Mouse (Mus musculus) neural tube, embryonic 13.5 days (tissue): Measurements from ENCODE around the gene Pym1. TPM values are rescaled to one million over a fixed set of nuclear protein-coding genes. Genes with fewer than 3 reads are reported as not detected.

Source experiments
- ATAC-seq: fragments of 200-750 bp; cut with Nextera tagmentation; 2 replicates; pipeline ENCODE4 v1.8.0; 2017; ENCODE audit warnings: low read depth, mild to moderate bottlenecking, moderate TSS enrichment, moderate library complexity
- H3K27ac ChIP-seq: fragments of 300-500 bp; sonication (generic); replicated peaks from 2 replicates; pipeline ENCODE4 v1.5.1; 2015; ENCODE audit warnings: moderate library complexity, mild to moderate bottlenecking, inconsistent platforms
- H3K27me3 ChIP-seq: fragments of 300-500 bp; sonication (generic); 2 replicates; pipeline ENCODE4 v1.6.1; 2015; ENCODE audit warnings: mild to moderate bottlenecking, inconsistent platforms
- H3K36me3 ChIP-seq: fragments of 300-500 bp; sonication (generic); 2 replicates; pipeline ENCODE4 v1.6.1; 2015; ENCODE audit warnings: mild to moderate bottlenecking, inconsistent platforms
- H3K4me1 ChIP-seq: fragments of 300-500 bp; sonication (generic); replicated peaks from 2 replicates; pipeline ENCODE4 v1.6.1; 2015; ENCODE audit warnings: inconsistent platforms
- H3K4me2 ChIP-seq: fragments of 300-500 bp; sonication (generic); 2 replicates; pipeline ENCODE4 v1.6.1; 2015; ENCODE audit warnings: inconsistent platforms, mild to moderate bottlenecking, moderate library complexity
- H3K4me3 ChIP-seq: fragments of 300-500 bp; sonication (generic); 2 replicates; pipeline ENCODE4 v1.5.1; 2015; ENCODE audit warnings: mild to moderate bottlenecking, inconsistent platforms
- H3K9ac ChIP-seq: fragments of 300-500 bp; sonication (generic); 2 replicates; pipeline ENCODE4 v1.6.1; 2015; ENCODE audit warnings: moderate library complexity, mild to moderate bottlenecking, inconsistent platforms
- H3K9me3 ChIP-seq: fragments of 300-500 bp; sonication (generic); 2 replicates; pipeline ENCODE4 v1.6.1; 2016; ENCODE audit warnings: inconsistent platforms
- WGBS: fragments of 180-500 bp; shearing (Covaris S2); methylation state at CpG from one replicate; pipeline ENCODE4 v1.1.7; 2015; 5-methylcytosine and 5-hydroxymethylcytosine counted together
- polyA plus RNA-seq: library from polyadenylated mRNA; unstranded; fragments of >200 nt; fragmentation: Nextera tagmentation; extraction: Ambion mirVana; gene quantifications from 2 replicates; pipeline ENCODE4 v1.2.1, GENCODE M21; 2015

Gene Pym1
- polyA plus RNA-seq, 1 experiment from 2014 or later: 46.6 TPM

DNA sequence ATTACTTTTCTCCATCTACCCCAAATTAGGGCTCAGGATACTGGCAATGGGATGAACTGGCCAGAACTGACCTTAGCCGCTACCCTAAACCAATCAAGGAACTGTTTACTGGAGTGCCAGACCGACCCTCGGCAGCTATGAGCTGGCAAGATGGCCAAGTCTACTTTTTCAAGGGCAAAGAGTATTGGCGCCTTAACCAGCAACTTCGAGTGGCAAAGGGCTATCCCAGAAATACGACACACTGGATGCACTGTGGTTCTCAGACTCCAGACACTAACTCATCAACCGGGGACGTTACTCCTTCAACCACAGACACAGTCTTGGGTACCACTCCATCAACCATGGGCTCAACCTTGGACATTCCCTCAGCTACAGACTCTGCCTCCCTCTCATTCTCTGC is 51.0 kb downstream of the Pym1 start:
- Histone ChIP-seq H3K9ac (no peak overlapping the region), H3K4me3 (no peak overlapping the region), H3K9me3 (no peaks in the 10 kb centered on the region), H3K4me1 (peaks cover 20% of the 10 kb centered on the region), H3K27ac (no peak overlapping the region), H3K27me3 (no peaks in the 10 kb centered on the region), H3K36me3 (peaks cover 44% of the 10 kb centered on the region), H3K4me2 (no peak overlapping the region)
- no peak for ATAC-seq
- 91% methylated on average over 8 of the region's 8 CpGs for WGBS

- H3K4me3 ChIP-seq: no peak overlapping the region
- ATAC-seq: no peak
- 0 out of 2 replicates have a peak overlapping the region, but pooled peaks have one; percentile 78 for H3K4me2 ChIP-seq
- no peak overlapping the region for H3K27ac ChIP-seq
- no peaks in the 10 kb centered on the region for H3K9me3 ChIP-seq
- 0 out of 2 replicates have a peak overlapping the region, but pooled peaks have one; percentile 92 for H3K9ac ChIP-seq
- H3K27me3 ChIP-seq: no peaks in the 10 kb centered on the region
- H3K36me3 ChIP-seq: peaks cover 51% of the 10 kb centered on the region
- peaks cover 35% of the 10 kb centered on the region for H3K4me1 ChIP-seq
- 90% methylated on average over 16 of the region's 16 CpGs for WGBS
Observed at GRCm38 (mm10) chr10:128801981-128802495, 54.3 kb downstream of the Pym1 start.

- peak overlapping the region; percentile 98; the same call in 1 of the 2 replicates for H3K27ac ChIP-seq
- peaks cover 51% of the 10 kb centered on the region for H3K36me3 ChIP-seq
- H3K4me2 ChIP-seq: peak overlapping the region; percentile 78
- peak overlapping the region; percentile 86 for H3K4me3 ChIP-seq
- H3K9me3 ChIP-seq: no peaks in the 10 kb centered on the region
- WGBS: 58% methylated on average over 4 of the region's 4 CpGs
- H3K4me1 ChIP-seq: peaks cover 44% of the 10 kb centered on the region
- no peak for ATAC-seq
- peak overlapping the region; percentile 92 for H3K9ac ChIP-seq
- H3K27me3 ChIP-seq: no peaks in the 10 kb centered on the region
Observed at GRCm38 (mm10) chr10:128802956-128803355, 55.3 kb downstream of the Pym1 start.

DNA sequence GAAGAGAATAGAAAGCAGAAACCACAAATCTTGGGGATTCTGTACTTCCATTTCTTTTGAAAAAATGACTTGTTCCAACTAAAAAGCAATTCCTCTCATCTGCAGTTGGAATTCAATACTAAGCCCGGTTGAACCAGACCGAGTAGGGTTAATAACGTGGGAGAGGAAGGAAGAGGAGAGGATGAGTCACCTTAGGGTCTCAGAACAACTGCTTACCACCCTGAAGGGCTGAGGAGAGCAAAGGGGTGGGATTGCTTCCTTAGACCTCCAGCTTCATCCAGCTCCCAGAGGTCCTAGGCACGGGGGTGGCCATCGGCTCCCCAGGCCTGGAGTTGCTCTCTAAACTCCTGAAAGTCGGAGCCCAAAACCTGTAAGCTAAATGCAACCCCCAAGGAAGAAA is 55.7 kb downstream of the Pym1 start:
- H3K9me3 ChIP-seq: no peaks in the 10 kb centered on the region
- 24% methylated on average over 6 of the region's 6 CpGs for WGBS

GRCm38 (mm10) chr10:128803771-128804270 is 56.1 kb downstream of the Pym1 start, which contains the start of gene Dnajc14:
Dnajc14 (plus strand) TSS chr10:128804062.
- Histone ChIP-seq H3K9me3 (no peaks in the 10 kb centered on the region), H3K36me3 (peaks cover 50% of the 10 kb centered on the region), H3K27me3 (no peaks in the 10 kb centered on the region), H3K9ac (peak within 1 kb of the TSS; percentile 92), H3K4me2 (peak within 1 kb of the TSS; percentile 78), H3K4me3 (peak within 1 kb of the TSS; percentile 86), H3K4me1 (peaks cover 53% of the 10 kb centered on the region), H3K27ac (peak within 1 kb of the TSS; percentile 98)
- WGBS: under 1% methylated on average over 14 of the region's 14 CpGs
- ATAC-seq: peak; percentile 8

More for the DNA sequence above, 55.7 kb downstream of the Pym1 start:
- H3K36me3 ChIP-seq: peaks cover 51% of the 10 kb centered on the region
- H3K27ac ChIP-seq: peak overlapping the region; percentile 98
- H3K27me3 ChIP-seq: no peaks in the 10 kb centered on the region
- ATAC-seq: no peak
- H3K4me2 ChIP-seq: peak overlapping the region; percentile 78
- peaks cover 48% of the 10 kb centered on the region for H3K4me1 ChIP-seq
- H3K4me3 ChIP-seq: peak overlapping the region; percentile 86
- H3K9ac ChIP-seq: peak overlapping the region; percentile 92

DNA sequence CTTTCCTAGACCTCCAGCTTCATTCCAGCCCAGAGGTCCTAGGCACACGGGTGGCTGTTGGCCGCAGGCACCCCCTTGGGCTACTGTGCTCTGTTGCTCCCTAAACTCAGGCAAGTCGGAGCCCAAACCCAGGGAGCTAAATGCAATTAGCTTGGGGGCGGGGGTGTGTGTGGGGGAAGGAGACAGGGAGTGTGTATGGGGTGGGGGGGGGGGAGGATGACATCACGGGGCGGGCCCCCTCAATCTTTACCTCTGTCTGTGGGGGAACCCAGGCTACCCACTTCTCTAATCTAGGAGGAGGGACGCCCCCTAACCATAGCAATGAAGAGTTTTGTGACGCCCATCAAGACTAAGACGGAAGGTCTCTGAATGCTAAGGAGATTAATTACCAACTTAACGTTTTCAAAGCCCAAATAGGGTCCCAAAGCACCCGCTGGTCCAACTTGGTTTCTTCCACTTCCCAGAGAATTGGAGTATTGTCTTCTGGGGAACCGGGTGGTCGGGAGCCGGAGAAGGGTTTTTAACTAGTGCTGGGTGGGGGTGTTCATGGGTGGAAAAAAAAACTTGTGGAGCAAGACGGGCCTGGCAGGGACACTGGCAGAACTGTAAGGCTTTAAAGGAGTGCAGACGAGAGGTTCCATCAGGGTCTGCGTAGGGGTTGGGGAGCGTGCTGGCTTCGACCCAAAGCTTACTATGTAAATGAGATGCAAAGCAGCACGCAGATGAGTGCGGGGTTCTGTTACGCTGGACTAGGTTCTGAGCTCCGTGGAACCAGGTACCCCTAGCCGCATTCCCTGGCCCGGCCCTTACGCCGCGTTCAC is 56.8 kb downstream of the Pym1 start, which contains the start of gene Tmem198b:
TSS of gene Tmem198b (minus strand) at position 100 of the 821 bp plus-strand sequence.
- Histone ChIP-seq H3K4me1 (peaks cover 59% of the 10 kb centered on the region), H3K36me3 (peaks cover 50% of the 10 kb centered on the region)
- peak; percentile 75 for ATAC-seq

DNA sequence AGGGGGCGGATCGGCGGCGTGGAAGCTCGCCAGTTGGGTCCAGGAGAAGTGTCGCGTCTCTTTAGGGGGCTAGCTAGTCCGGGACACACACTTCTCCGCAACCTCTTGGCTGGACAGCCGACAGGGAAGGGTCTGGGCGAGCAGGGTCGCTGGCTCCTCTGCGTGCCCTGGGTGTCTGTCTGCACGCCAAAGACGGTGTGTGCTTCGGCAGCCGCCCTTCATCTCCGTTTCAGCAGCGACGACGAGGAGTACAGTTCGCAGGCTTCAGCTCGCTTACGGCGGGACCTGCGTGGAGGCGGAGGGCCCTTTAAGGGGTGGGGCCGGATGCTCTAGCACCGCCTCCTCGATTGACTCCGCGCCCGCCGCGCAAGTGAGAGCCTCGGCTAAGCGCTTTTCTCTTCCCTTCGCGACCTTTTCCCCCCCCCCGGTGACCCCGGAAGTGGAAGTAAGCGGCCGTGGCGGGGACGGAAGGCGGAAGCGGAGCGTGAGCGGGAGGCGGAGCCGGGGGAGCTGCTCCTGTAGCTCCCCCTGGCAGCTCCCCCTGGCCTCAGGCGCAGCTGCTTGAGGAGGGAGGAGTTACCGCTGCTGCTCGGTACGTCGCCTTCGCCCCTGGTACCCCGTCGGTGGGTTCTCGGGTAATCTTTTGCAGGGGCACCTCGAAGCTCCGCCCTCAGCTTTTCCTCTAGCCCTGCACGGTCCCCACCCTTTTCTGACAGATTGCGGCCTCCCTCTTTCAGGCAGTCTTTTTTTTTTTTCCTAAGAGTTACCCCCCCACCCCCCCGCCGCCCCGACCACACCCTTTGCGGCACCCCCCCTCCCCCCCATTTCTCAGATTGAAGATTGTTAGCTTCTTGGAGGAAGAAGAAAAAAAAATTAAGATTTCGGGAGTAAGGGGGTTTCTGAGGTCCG is 57.7 kb downstream of the Pym1 start:
- Histone ChIP-seq H3K4me3 (peak overlapping the region; percentile 86), H3K9ac (peak overlapping the region; percentile 92), H3K27ac (peak overlapping the region; percentile 98), H3K4me2 (peak overlapping the region; percentile 78), H3K27me3 (no peaks in the 10 kb centered on the region), H3K9me3 (no peaks in the 10 kb centered on the region), H3K4me1 (peaks cover 68% of the 10 kb centered on the region), H3K36me3 (peaks cover 44% of the 10 kb centered on the region)
- under 1% methylated on average over 61 of the region's 70 CpGs for WGBS
- ATAC-seq: peak; percentile 93

More for the DNA sequence above, 56.8 kb downstream of the Pym1 start, which contains the start of gene Tmem198b:
- Histone ChIP-seq H3K27me3 (no peaks in the 10 kb centered on the region), H3K27ac (peak within 1 kb of the TSS; percentile 98), H3K9me3 (no peaks in the 10 kb centered on the region), H3K4me3 (peak within 1 kb of the TSS; percentile 86), H3K4me2 (peak within 1 kb of the TSS; percentile 78), H3K9ac (peak within 1 kb of the TSS; percentile 92)
- WGBS: under 1% methylated on average over 27 of the region's 28 CpGs

- Histone ChIP-seq H3K9ac (peak overlapping the region; percentile 92), H3K27ac (peak overlapping the region; percentile 98), H3K27me3 (no peaks in the 10 kb centered on the region)
Observed at GRCm38 (mm10) chr10:128806086-128806485, 58.4 kb downstream of the Pym1 start.

GRCm38 (mm10) chr10:128807018-128807417 is 59.3 kb downstream of the Pym1 start:
- H3K9me3 ChIP-seq: no peaks in the 10 kb centered on the region
- no peaks in the 10 kb centered on the region for H3K27me3 ChIP-seq
- H3K36me3 ChIP-seq: peaks cover 30% of the 10 kb centered on the region
- peak overlapping the region; percentile 78 for H3K4me2 ChIP-seq
- peaks cover 67% of the 10 kb centered on the region for H3K4me1 ChIP-seq
- H3K27ac ChIP-seq: no peak overlapping the region
- H3K4me3 ChIP-seq: peak overlapping the region; percentile 86
- ATAC-seq: no peak
- WGBS: 92% methylated on average over 8 of the region's 8 CpGs
- H3K9ac ChIP-seq: peak overlapping the region; percentile 92

More at GRCm38 (mm10) chr10:128806086-128806485, 58.4 kb downstream of the Pym1 start:
- peak overlapping the region; percentile 86 for H3K4me3 ChIP-seq
- WGBS: 60% methylated on average over 6 of the region's 6 CpGs
- H3K4me1 ChIP-seq: peaks cover 70% of the 10 kb centered on the region
- H3K9me3 ChIP-seq: no peaks in the 10 kb centered on the region
- H3K4me2 ChIP-seq: peak overlapping the region; percentile 78
- peaks cover 36% of the 10 kb centered on the region for H3K36me3 ChIP-seq
- ATAC-seq: no peak
